Mouse (Mus musculus) midbrain, embryonic 12.5 days (tissue): ENCODE results near the gene Set. TPM values are rescaled to one million over a fixed set of nuclear protein-coding genes. Genes with fewer than 3 reads are reported as not detected.
"Not testable (repeated sequence)": the region's sequence is repeated elsewhere in the genome, so short reads cannot be mapped to it uniquely, and the experiment has no call there.

Experiments used
- ATAC-seq: fragments of 200-750 bp; cut with Nextera tagmentation; 2 replicates; pipeline ENCODE4 v1.8.0; 2017; ENCODE audit warnings: low read depth, moderate TSS enrichment, moderate library complexity; ENCODE audit not compliant: low FRiP score
- H3K27ac ChIP-seq: fragments of 300-500 bp; sonication (generic); replicated peaks from 2 replicates; pipeline ENCODE4 v1.5.1; 2016; ENCODE audit warnings: mild to moderate bottlenecking
- H3K27me3 ChIP-seq: fragments of 300-500 bp; sonication (generic); 2 replicates; pipeline ENCODE4 v1.6.1; 2016; ENCODE audit warnings: mild to moderate bottlenecking
- H3K36me3 ChIP-seq: fragments of 300-500 bp; sonication (generic); 2 replicates; pipeline ENCODE4 v1.6.1; 2016
- H3K4me1 ChIP-seq: fragments of 300-500 bp; sonication (generic); 2 replicates; pipeline ENCODE4 v1.6.1; 2016
- H3K4me2 ChIP-seq: fragments of 300-500 bp; sonication (generic); replicated peaks from 2 replicates; pipeline ENCODE4 v1.6.1; 2016; ENCODE audit warnings: mild to moderate bottlenecking, moderate library complexity
- H3K4me3 ChIP-seq: fragments of 300-500 bp; sonication (generic); 2 replicates; pipeline ENCODE4 v1.5.1; 2016; ENCODE audit warnings: mild to moderate bottlenecking
- H3K9ac ChIP-seq: fragments of 300-500 bp; sonication (generic); replicated peaks from 2 replicates; pipeline ENCODE4 v1.6.1; 2016; ENCODE audit warnings: mild to moderate bottlenecking, moderate library complexity
- H3K9me3 ChIP-seq: fragments of 300-500 bp; sonication (generic); 2 replicates; pipeline ENCODE4 v1.6.1; 2016; ENCODE audit warnings: mild to moderate bottlenecking
- WGBS: fragments of 180-500 bp; shearing (Covaris S2); methylation state at CpG from one replicate; pipeline ENCODE4 v1.1.7; 2016; 5-methylcytosine and 5-hydroxymethylcytosine counted together
- polyA plus RNA-seq: library from polyadenylated mRNA; unstranded; fragments of >200 nt; fragmentation: Nextera tagmentation; extraction: Ambion mirVana; gene quantifications from 2 replicates; pipeline ENCODE4 v1.2.1, GENCODE M21; 2016

Set gene
- polyA plus RNA-seq, 1 experiment from 2014 or later = 627 TPM

GRCm38 (mm10) chr2:30044550-30044949, 12.6 kb upstream of the Set start:
- no peak for ATAC-seq
- 93% methylated on average over 5 of the region's 5 CpGs for WGBS
- no peak overlapping the region for H3K4me2 ChIP-seq

GRCm38 (mm10) chr2:30047127-30047526, 10.1 kb upstream of the Set start:
- no peak overlapping the region for H3K27ac ChIP-seq
- 97% methylated on average over 6 of the region's 6 CpGs for WGBS
- H3K4me2 ChIP-seq = no peak overlapping the region
- no peak overlapping the region for H3K4me3 ChIP-seq
- H3K4me1 ChIP-seq = peaks cover 7% of the 10 kb centered on the region
- no peak for ATAC-seq
- 0 out of 2 replicates have a peak, but pooled peaks cover 6% of the 10 kb centered on the region for H3K27me3 ChIP-seq
- no peak overlapping the region for H3K9ac ChIP-seq
- peaks cover 11% of the 10 kb centered on the region; the same call in 1 of the 2 replicates for H3K36me3 ChIP-seq
- no peaks in the 10 kb centered on the region for H3K9me3 ChIP-seq

More at GRCm38 (mm10) chr2:30044550-30044949, 12.6 kb upstream of the Set start:
- no peak overlapping the region for H3K27ac ChIP-seq
- peaks cover 7% of the 10 kb centered on the region for H3K4me1 ChIP-seq
- no peaks in the 10 kb centered on the region for H3K27me3 ChIP-seq
- peaks cover 11% of the 10 kb centered on the region; the same call in 1 of the 2 replicates for H3K36me3 ChIP-seq
- no peaks in the 10 kb centered on the region for H3K9me3 ChIP-seq
- no peak overlapping the region for H3K9ac ChIP-seq
- H3K4me3 ChIP-seq = no peak overlapping the region

- ATAC-seq = no peak
- Histone ChIP-seq H3K4me1 (peaks cover 7% of the 10 kb centered on the region), H3K27me3 (0 out of 2 replicates have a peak, but pooled peaks cover 6% of the 10 kb centered on the region), H3K4me2 (peak overlapping the region; percentile 52), H3K36me3 (peaks cover 11% of the 10 kb centered on the region; the same call in 1 of the 2 replicates), H3K9me3 (no peaks in the 10 kb centered on the region), H3K4me3 (peak overlapping the region; percentile 49), H3K27ac (peak overlapping the region; percentile 85), H3K9ac (peak overlapping the region; percentile 50)
- WGBS = 65% methylated on average over 11 of the region's 11 CpGs
Observed at GRCm38 (mm10) chr2:30048101-30048501, 9.1 kb upstream of the Set start.

GRCm38 (mm10) chr2:30048699-30049388, 8.3 kb upstream of the Set start, which contains the start of gene Wdr34:
Gene Wdr34 (minus strand): TSS chr2:30048881.
- 1% methylated on average over 54 of the region's 54 CpGs for whole genome bisulfite sequencing

GRCm38 (mm10) chr2:30049831-30050230, 7.3 kb upstream of the Set start:
- Histone ChIP-seq H3K4me2 (no peak overlapping the region), H3K27me3 (peaks cover 11% of the 10 kb centered on the region; the same call in 1 of the 2 replicates), H3K4me1 (peaks cover 7% of the 10 kb centered on the region), H3K36me3 (peaks cover 9% of the 10 kb centered on the region; the same call in 1 of the 2 replicates), H3K4me3 (0 out of 2 replicates have a peak overlapping the region, but pooled peaks have one; percentile 49), H3K27ac (no peak overlapping the region), H3K9ac (no peak overlapping the region), H3K9me3 (no peaks in the 10 kb centered on the region)
- no peak for ATAC-seq
- WGBS = 83% methylated on average over 3 of the region's 3 CpGs

More at GRCm38 (mm10) chr2:30048699-30049388, 8.3 kb upstream of the Set start, which contains the start of gene Wdr34:
- Histone ChIP-seq H3K4me1 (peaks cover 7% of the 10 kb centered on the region), H3K27me3 (peaks cover 9% of the 10 kb centered on the region; the same call in 1 of the 2 replicates), H3K4me3 (peak within 1 kb of the TSS; percentile 49), H3K9me3 (no peaks in the 10 kb centered on the region), H3K36me3 (peaks cover 11% of the 10 kb centered on the region; the same call in 1 of the 2 replicates), H3K9ac (peak within 1 kb of the TSS; percentile 50), H3K4me2 (peak within 1 kb of the TSS; percentile 52), H3K27ac (peak within 1 kb of the TSS; percentile 85)
- peak; percentile 94 for ATAC-seq

- Histone ChIP-seq H3K9me3 (no peaks in the 10 kb centered on the region), H3K36me3 (no peaks in the 10 kb centered on the region), H3K9ac (no peak overlapping the region), H3K27me3 (peaks cover 11% of the 10 kb centered on the region; the same call in 1 of the 2 replicates), H3K4me3 (no peak overlapping the region), H3K4me2 (no peak overlapping the region), H3K27ac (no peak overlapping the region), H3K4me1 (peaks cover 11% of the 10 kb centered on the region)
- ATAC-seq = no peak
- 47% methylated on average over 6 of the region's 6 CpGs for WGBS
Observed at GRCm38 (mm10) chr2:30051992-30052761, 5.0 kb upstream of the Set start.

- not testable (repeated sequence) for H3K4me3 ChIP-seq, H3K4me1 ChIP-seq, H3K27me3 ChIP-seq, H3K27ac ChIP-seq, H3K4me2 ChIP-seq, ATAC-seq, H3K36me3 ChIP-seq, H3K9ac ChIP-seq, H3K9me3 ChIP-seq
- WGBS = 93% methylated on average over 3 of the region's 3 CpGs
Observed at GRCm38 (mm10) chr2:30055310-30055709, 1.9 kb upstream of the Set start.

GRCm38 (mm10) chr2:30056736-30057135, 442 bp upstream of the Set start:
- Histone ChIP-seq H3K36me3 (no peaks in the 10 kb centered on the region), H3K27me3 (peaks cover 5% of the 10 kb centered on the region; the same call in 1 of the 2 replicates), H3K9me3 (no peaks in the 10 kb centered on the region), H3K9ac (no peak overlapping the region), H3K4me3 (no peak overlapping the region), H3K4me1 (peaks cover 17% of the 10 kb centered on the region), H3K27ac (no peak overlapping the region), H3K4me2 (no peak overlapping the region)
- WGBS = 85% methylated on average over 3 of the region's 3 CpGs
- no peak for ATAC-seq

GRCm38 (mm10) chr2:30058418-30058817, 1.2 kb downstream of the Set start:
- H3K27ac ChIP-seq = no peak overlapping the region
- peaks cover 26% of the 10 kb centered on the region for H3K4me1 ChIP-seq
- ATAC-seq = no peak
- no peaks in the 10 kb centered on the region for H3K36me3 ChIP-seq
- WGBS = 33% methylated on average over 5 of the region's 5 CpGs
- no peaks in the 10 kb centered on the region for H3K9me3 ChIP-seq
- H3K27me3 ChIP-seq = peaks cover 5% of the 10 kb centered on the region; the same call in 1 of the 2 replicates
- no peak overlapping the region for H3K4me3 ChIP-seq
- H3K4me2 ChIP-seq = no peak overlapping the region
- no peak overlapping the region for H3K9ac ChIP-seq

- H3K36me3 ChIP-seq = no peaks in the 10 kb centered on the region
- peak overlapping the region; percentile 87 for H3K4me2 ChIP-seq
- no peak for ATAC-seq
- H3K9ac ChIP-seq = peak overlapping the region; percentile 54
- peaks cover 46% of the 10 kb centered on the region for H3K4me1 ChIP-seq
- H3K9me3 ChIP-seq = no peaks in the 10 kb centered on the region
- H3K27me3 ChIP-seq = no peaks in the 10 kb centered on the region
- peak overlapping the region; percentile 60 for H3K4me3 ChIP-seq
- 8% methylated on average over 37 of the region's 37 CpGs for WGBS
- H3K27ac ChIP-seq = peak overlapping the region; percentile 78
Observed at GRCm38 (mm10) chr2:30061215-30062166, 4.3 kb downstream of the Set start.
